In the genomic region with DNA sequence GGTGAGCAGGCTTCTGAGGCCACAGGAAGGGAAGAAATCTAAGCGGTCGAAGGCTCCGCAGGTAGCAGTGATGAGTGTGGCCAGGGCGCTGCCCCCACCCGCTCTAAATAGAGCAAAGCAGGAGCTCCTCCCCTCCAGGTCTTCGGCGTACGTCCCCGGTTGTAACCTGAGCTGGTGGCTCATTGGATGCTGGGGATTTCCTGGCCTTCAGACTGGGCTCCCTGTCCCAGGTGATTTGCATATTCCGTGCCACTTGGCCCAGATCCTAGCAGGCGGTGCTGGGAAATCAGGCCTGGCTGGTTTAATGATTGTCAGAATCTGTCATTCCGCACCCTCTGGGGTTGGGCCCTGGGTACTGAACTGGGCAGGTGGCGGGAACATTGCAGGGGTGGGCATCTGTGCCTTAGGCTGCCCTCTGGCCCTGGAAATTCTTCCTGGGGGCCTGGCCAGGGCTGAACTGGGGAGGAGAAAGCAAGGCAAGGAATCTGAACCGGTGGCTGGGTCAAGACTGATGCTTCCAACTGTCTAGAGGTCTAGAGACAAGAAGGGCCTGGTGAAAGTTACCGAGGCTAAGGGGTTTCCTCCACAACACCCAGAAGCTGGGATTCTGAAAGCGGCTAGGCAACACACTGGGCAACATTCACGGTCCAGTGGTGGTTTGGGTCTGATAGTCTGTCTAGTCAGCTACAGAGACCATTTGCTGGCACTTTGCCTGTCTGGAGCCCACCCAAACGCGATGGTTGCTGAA, we compare ENCODE assay signal across 8 mouse cellular contexts. TPM values are rescaled to one million over a fixed set of nuclear protein-coding genes. Genes with fewer than 3 reads are reported as not detected.
DNase-seq lines count a peak whose midpoint lies in the region; ATAC-seq lines count a peak whose summit lies in the region.

A gene (minus strand): TSS at position 189 of the 748 bp plus-strand sequence.

- no peaks in the 10 kb centered on the region for H3K36me3 ChIP-seq in embryonic facial prominence, embryonic 11.5 days (replicated peaks; ENCODE audit: control insufficient read depth, insufficient read depth, low read depth, low read length)
- peaks cover 5% of the 10 kb centered on the region; the same call in 1 of the 2 replicates for H3K36me3 ChIP-seq in hindbrain, embryonic 16.5 days (ENCODE audit: control insufficient read depth, insufficient read depth, low read length)
- H3K36me3 ChIP-seq in liver, embryonic 11.5 days (ENCODE audit: control insufficient read depth, insufficient read depth, low read length), result peaks cover 3% of the 10 kb centered on the region
- peaks cover 23% of the 10 kb centered on the region for H3K36me3 ChIP-seq in neural tube, embryonic 13.5 days

- peak within 1 kb of the TSS; percentile 28; the same call in 1 of the 2 replicates for H3K27ac ChIP-seq in embryonic facial prominence, embryonic 11.5 days (replicated peaks; ENCODE audit: low read depth, low read length)
- peak within 1 kb of the TSS; percentile 5; the same call in 1 of the 2 replicates for H3K27ac ChIP-seq in hindbrain, embryonic 16.5 days (ENCODE audit: low read depth, low read length)
- H3K27ac ChIP-seq in liver, embryonic 11.5 days (ENCODE audit: low read depth, low read length), result peak within 1 kb of the TSS; percentile 29; the same call in 1 of the 2 replicates
- H3K27ac ChIP-seq in neural tube, embryonic 13.5 days (replicated peaks), result peak within 1 kb of the TSS; percentile 56; the same call in 1 of the 2 replicates

- peak within 1 kb of the TSS; percentile 19 for H3K4me3 ChIP-seq in embryonic facial prominence, embryonic 11.5 days (ENCODE audit: low read depth, low read length)
- peak within 1 kb of the TSS; percentile 18; the same call in 1 of the 2 replicates for H3K4me3 ChIP-seq in hindbrain, embryonic 16.5 days (ENCODE audit: low read length)
- peak within 1 kb of the TSS; percentile 28; the same call in 1 of the 2 replicates for H3K4me3 ChIP-seq in liver, embryonic 11.5 days (ENCODE audit: low read depth, low read length)
- 0 out of 2 replicates have a peak within 1 kb of the TSS, but pooled peaks have one; percentile 12 for H3K4me3 ChIP-seq in neural tube, embryonic 13.5 days

- peak; percentile 72 for ATAC-seq in embryonic facial prominence, embryonic 11.5 days (replicated peaks; ENCODE audit: insufficient number of reproducible peaks, low FRiP score, low TSS enrichment, low read depth)
- ATAC-seq in hindbrain, embryonic 16.5 days, result peak; percentile 83
- ATAC-seq in liver, embryonic 11.5 days (replicated peaks; ENCODE audit: low FRiP score), result peak; percentile 58
- peak; percentile 66; the same call in 1 of the 2 replicates for ATAC-seq in neural tube, embryonic 13.5 days (ENCODE audit: low read depth)

- no peaks in the 10 kb centered on the region for H3K27me3 ChIP-seq in embryonic facial prominence, embryonic 11.5 days (ENCODE audit: control insufficient read depth, insufficient read depth, low read length)
- H3K27me3 ChIP-seq in hindbrain, embryonic 16.5 days (replicated peaks; ENCODE audit: control insufficient read depth, insufficient read depth, low read length), result no peaks in the 10 kb centered on the region
- no peaks in the 10 kb centered on the region; the same call in 1 of the 2 replicates for H3K27me3 ChIP-seq in liver, embryonic 11.5 days (replicated peaks; ENCODE audit: control insufficient read depth, insufficient read depth, low read length)
- H3K27me3 ChIP-seq in neural tube, embryonic 13.5 days, result no peaks in the 10 kb centered on the region

- DNase-seq in layer of hippocampus, postnatal 10 days (ENCODE audit: low spot score in 2 of 2), result peak; percentile 18 to 24
- no peak for DNase-seq in layer of hippocampus, adult 9-10 months (ENCODE audit: low spot score)
- peak; percentile 81 for DNase-seq in embryonic facial prominence, embryonic 11.5 days (ENCODE audit: low spot score)
- peak; percentile 45 for DNase-seq in liver, embryonic 11.5 days (ENCODE audit: low spot score)
- DNase-seq in adipocyte (ENCODE audit: low spot score), result no peak
- no peak for DNase-seq in left cerebral cortex, adult 9 months (ENCODE audit: low spot score in 2 of 2)

- peak within 1 kb of the TSS; percentile 54 for H3K4me2 ChIP-seq in embryonic facial prominence, embryonic 11.5 days (ENCODE audit: low read depth, low read length)
- H3K4me2 ChIP-seq in hindbrain, embryonic 16.5 days (ENCODE audit: low read length), result peak within 1 kb of the TSS; percentile 53
- peak within 1 kb of the TSS; percentile 66 for H3K4me2 ChIP-seq in liver, embryonic 11.5 days
- H3K4me2 ChIP-seq in neural tube, embryonic 13.5 days, result peak within 1 kb of the TSS; percentile 50

- peaks cover 5% of the 10 kb centered on the region for H3K4me1 ChIP-seq in embryonic facial prominence, embryonic 11.5 days (ENCODE audit: control insufficient read depth, insufficient read depth, low read length)
- H3K4me1 ChIP-seq in hindbrain, embryonic 16.5 days (ENCODE audit: control insufficient read depth, insufficient read depth, low read depth, low read length), result peaks cover 8% of the 10 kb centered on the region; the same call in 1 of the 2 replicates
- peaks cover 7% of the 10 kb centered on the region; the same call in 1 of the 2 replicates for H3K4me1 ChIP-seq in liver, embryonic 11.5 days (replicated peaks; ENCODE audit: control insufficient read depth, insufficient read depth, low read length)
- H3K4me1 ChIP-seq in neural tube, embryonic 13.5 days (replicated peaks), result peaks cover 16% of the 10 kb centered on the region

- peak within 1 kb of the TSS; percentile 50 for H3K9ac ChIP-seq in embryonic facial prominence, embryonic 11.5 days (replicated peaks; ENCODE audit: low read length)
- peak within 1 kb of the TSS; percentile 44; the same call in 1 of the 2 replicates for H3K9ac ChIP-seq in hindbrain, embryonic 16.5 days (ENCODE audit: low read depth, low read length)
- H3K9ac ChIP-seq in liver, embryonic 11.5 days (ENCODE audit: low read depth, low read length), result peak within 1 kb of the TSS; percentile 55
- peak within 1 kb of the TSS; percentile 61 for H3K9ac ChIP-seq in neural tube, embryonic 13.5 days

- WGBS in embryonic facial prominence, embryonic 11.5 days, result 3% methylated on average over 19 of the region's 19 CpGs
- WGBS in hindbrain, embryonic 16.5 days, result 9% methylated on average over 19 of the region's 19 CpGs
- 19% methylated on average over 19 of the region's 19 CpGs for WGBS in liver, embryonic 11.5 days
- 7% methylated on average over 19 of the region's 19 CpGs for WGBS in neural tube, embryonic 13.5 days

- H3K9me3 ChIP-seq in embryonic facial prominence, embryonic 11.5 days (replicated peaks; ENCODE audit: control insufficient read depth, low read length), result no peaks in the 10 kb centered on the region
- no peaks in the 10 kb centered on the region for H3K9me3 ChIP-seq in hindbrain, embryonic 16.5 days (ENCODE audit: control insufficient read depth, low read length)
- H3K9me3 ChIP-seq in liver, embryonic 11.5 days (ENCODE audit: control insufficient read depth, low read length), result no peaks in the 10 kb centered on the region
- H3K9me3 ChIP-seq in neural tube, embryonic 13.5 days, result no peaks in the 10 kb centered on the region

RNA-seq across cellular contexts. Expression of the gene that starts here (rescaled TPM):
- not detected for total RNA-seq in layer of hippocampus, postnatal 10 days (2021)
- polyA plus RNA-seq in embryonic facial prominence, embryonic 11.5 days (2014; fragmentation: Nextera tagmentation; extraction: Ambion mirVana), result 2.9 and 3.7 TPM in 2 replicates
- polyA plus RNA-seq in hindbrain, embryonic 16.5 days (2015; fragmentation: Nextera tagmentation; extraction: Ambion mirVana), result 0.28 and 0.29 TPM in 2 replicates
- 2.0 and 2.4 TPM in 2 replicates for polyA plus RNA-seq in liver, embryonic 11.5 days (2014; fragmentation: Nextera tagmentation; extraction: Ambion mirVana)
- polyA plus RNA-seq in neural tube, embryonic 13.5 days (2015; fragmentation: Nextera tagmentation; extraction: Ambion mirVana), result 0.52 and 0.59 TPM in 2 replicates

Comparison
In these comparisons a context has a peak if more than half of its experiments do, and no peak if none do; other contexts are left out.
1. Peak in DNase-seq in layer of hippocampus, postnatal 10 days; RNA of the gene not detected or under 1 TPM.
2. Peak in ATAC-seq, H3K4me3 ChIP-seq, H3K27ac ChIP-seq, H3K9ac ChIP-seq and H3K4me2 ChIP-seq in hindbrain, embryonic 16.5 days; RNA of the gene not detected or under 1 TPM.
3. Peak in ATAC-seq, H3K4me3 ChIP-seq, H3K27ac ChIP-seq, H3K9ac ChIP-seq and H3K4me2 ChIP-seq in neural tube, embryonic 13.5 days; RNA of the gene not detected or under 1 TPM.
4. DNase-seq: peak in embryonic facial prominence, embryonic 11.5 days (single experiment) and liver, embryonic 11.5 days (single experiment); none in layer of hippocampus, adult 9-10 months (single experiment), adipocyte (single experiment) and left cerebral cortex, adult 9 months (0 of 2).
5. H3K27ac ChIP-seq: peak in every context shown above with its lines; median percentile 56 in neural tube, embryonic 13.5 days; 29 in liver, embryonic 11.5 days; 28 in embryonic facial prominence, embryonic 11.5 days; 5 in hindbrain, embryonic 16.5 days.
6. Peak in every context shown above with its lines, with median percentiles within 50 percentile points of each other: ATAC-seq, H3K4me2 ChIP-seq, H3K4me3 ChIP-seq and H3K9ac ChIP-seq.